Mouse (Mus musculus): ENCODE data around the gene Zfp710.

The Zfp710 gene

DNA sequence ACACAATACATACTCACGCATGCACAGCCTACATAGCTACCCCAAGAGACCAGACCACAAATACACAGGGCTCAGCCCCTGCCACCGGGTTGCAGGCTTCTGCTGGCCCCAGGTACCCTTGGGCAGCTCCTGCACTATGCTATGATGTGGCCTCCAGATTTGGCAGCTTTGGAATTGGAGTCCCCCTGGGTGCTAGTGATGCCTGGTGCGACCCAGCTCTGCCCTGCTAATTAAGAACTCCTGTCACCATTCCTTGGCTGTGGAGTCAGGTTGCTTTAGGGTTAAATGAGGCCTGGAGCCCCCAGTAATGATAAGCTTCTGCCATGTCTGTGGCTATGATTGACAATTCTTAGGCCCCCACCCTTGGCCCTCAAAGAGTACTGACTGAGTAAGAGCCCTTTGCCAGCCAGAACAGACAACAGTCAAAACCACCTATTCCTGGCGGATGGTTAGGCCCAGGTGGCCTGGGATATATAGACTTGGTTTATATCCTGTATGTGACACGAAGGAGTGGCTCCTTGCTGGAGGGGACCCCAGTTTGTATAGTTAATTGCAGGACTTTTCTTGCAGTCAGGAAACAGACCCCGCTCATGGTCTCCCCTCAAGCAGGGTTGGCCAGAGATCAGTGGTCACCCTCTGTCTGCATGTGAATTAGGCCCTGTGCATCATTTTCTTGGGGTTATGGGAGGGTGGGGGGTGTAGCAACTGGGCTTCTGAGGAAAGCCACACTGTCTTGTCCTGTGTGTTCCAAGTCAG, 52.5 kb downstream of the Zfp710 start:
- no peak for DNase-seq (ENCODE audit: low read depth, low spot score)

DNA sequence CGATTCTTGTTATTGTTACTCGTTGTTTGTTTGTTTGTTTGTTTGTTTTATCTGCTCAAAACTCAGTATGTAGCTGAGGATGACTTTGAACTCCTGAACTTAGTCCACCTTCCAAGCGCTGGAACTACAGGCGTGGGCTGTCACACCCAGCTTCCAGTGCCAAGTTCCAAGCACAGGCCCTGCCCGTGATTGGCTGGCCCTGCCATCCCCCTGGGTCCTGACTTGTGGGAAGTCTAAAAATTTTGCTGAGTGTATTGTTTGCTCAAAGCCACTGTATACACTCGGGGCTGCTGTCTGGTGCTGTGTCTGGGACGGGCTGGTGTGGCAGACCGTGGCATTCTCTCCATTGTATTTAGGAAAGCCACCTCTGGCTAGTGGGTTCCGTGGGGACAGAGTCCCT, 53.2 kb downstream of the Zfp710 start:
- no peak for DNase-seq (ENCODE audit: low read depth, low spot score)

DNA sequence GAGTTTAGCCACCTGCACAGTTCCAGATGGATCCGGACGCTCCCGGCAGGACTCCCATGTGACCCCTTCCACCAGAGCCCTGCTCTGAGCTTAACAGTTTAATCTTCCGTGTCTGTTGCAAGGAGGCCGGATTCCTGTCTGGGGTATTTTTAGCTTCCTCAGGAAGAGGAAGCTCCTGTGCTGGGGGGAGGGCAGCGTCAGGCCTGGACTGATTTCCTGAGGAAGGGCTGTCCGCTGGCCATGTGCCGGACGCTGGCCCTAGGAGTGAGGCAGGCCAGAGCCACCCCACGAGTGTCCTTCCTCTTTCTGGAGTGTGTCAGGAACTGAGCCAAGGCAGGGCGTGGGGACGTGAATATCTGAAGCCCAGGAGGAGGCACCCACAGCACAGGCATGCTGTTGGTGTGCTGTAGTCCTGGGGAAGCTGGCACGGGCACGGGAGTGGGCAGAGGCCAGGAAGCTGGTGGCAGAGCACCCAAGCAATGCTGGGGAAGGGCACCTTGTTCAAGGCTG, 54.2 kb downstream of the Zfp710 start:
- peak; percentile 55 for DNase-seq (ENCODE audit: low read depth, low spot score)

DNA sequence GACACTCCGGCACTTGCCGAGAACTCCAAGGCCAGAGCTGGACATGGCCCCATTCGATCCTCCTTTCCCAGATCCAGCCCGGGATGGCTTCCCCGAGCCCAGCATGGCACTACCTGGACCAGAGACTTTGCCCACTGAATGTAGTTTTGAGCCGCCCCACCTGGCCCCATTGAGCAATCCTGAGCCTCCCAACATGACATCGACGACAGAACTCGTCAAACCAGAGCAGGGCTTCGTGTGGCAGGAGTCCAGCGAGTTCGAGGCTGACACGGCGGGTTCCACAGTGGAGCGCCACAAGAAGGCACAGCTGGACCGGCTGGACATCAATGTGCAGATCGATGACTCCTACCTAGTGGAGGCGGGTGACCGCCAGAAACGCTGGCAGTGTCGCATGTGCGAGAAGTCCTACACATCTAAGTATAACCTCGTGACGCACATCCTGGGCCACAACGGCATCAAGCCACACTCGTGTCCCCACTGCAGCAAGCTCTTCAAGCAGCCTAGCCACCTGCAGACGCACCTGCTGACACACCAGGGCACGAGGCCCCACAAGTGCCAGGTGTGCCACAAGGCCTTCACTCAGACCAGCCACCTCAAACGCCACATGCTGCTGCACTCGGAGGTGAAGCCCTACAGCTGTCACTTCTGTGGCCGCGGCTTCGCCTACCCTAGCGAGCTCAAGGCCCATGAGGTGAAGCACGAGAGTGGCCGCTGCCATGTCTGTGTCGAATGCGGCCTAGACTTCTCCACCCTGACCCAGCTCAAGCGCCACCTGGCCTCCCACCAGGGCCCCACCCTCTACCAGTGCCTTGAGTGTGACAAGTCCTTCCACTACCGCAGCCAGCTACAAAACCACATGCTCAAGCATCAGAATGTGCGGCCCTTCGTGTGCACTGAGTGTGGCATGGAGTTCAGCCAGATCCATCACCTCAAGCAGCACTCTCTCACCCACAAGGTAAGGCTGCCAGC, 57.3 kb downstream of the Zfp710 start:
- no peak for DNase-seq (ENCODE audit: low read depth, low spot score)

DNA sequence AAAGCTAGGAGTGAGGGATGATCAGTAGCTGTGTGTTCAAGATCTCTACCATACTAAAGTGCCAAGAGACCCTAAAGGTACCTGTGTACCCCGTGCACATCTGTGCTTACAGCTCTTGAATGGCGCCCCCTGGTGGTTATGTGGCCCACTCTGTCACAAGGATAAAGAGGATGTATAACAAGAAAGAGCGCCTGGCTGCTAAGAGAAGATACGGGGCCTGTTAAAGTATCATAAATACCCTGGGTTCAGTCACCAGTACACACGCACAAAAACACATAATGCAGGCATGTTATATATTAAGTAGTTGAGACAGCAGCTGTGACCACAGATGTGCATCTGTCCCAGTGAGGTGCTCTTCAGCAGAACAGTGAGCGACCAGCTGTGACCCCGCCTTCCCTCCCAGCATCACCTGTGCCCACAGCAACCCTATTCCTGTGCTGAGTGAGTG, 59.9 kb downstream of the Zfp710 start:
- peak; percentile 92 for DNase-seq (ENCODE audit: low read depth, low spot score)

- DNase-seq (ENCODE audit: low read depth, low spot score) = peak; percentile 74
Observed at GRCm38 (mm10) chr7:80085970-80086715, 61.5 kb downstream of the Zfp710 start.

DNA sequence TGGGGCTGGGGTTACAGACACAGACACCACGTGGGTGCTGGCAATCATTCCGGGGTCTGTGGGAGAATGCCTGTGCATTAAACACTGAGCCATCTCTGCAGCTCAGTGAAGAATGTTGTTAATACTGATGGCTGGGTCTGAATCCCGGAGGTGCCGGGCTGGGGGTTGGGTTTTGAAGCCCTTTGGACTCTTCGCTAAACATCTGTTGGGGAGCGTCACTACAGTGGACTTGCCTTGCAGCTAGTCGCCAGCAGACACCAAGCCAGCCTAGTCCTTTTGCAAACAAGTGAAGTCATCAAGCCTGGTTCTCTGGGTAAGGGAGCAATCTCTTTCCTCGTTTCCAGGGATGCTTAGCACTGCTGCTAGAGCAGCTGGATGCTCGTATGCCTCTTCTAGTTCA, 63.6 kb downstream of the Zfp710 start:
- DNase-seq (ENCODE audit: low read depth, low spot score) = no peak

DNA sequence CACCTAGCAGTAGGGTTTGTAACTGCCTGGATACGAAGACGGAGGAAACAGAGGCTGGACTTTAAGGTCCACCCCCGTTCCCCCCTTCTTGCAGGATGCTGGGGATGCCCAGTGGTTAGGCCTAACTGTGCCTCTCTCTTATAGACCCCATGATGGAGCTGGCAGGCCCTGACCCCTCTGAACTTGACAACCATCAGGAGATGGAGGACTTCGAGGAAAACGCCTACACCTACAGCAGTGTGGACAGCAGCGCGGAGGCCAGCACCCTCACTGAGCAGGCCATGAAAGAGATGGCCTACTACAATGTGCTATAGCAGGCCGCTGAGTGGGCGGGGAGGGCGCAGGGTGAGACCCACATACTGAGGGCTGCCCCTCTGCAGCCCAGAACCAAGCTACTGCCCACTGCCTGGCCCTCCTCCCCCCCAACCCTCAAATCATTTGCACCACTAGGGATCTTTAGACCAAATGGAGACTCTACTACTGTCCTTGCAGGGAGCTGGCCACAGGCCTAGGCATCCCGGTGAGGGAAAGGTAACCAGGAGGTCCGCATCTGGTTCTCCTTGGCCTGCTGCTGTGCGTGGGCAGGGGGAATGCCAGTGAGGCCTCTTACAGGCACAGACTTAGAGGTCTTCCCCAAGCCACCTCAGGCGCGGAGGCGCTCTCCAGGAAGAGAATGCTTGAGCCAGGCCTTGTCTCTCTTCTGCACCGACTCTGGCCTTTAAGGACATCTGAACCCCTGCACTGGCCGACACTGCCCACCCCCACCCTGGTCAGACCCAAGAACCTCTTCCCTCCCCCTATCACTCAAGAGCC, 65.8 kb downstream of the Zfp710 start:
- no peak for DNase-seq (ENCODE audit: low read depth, low spot score)

DNA sequence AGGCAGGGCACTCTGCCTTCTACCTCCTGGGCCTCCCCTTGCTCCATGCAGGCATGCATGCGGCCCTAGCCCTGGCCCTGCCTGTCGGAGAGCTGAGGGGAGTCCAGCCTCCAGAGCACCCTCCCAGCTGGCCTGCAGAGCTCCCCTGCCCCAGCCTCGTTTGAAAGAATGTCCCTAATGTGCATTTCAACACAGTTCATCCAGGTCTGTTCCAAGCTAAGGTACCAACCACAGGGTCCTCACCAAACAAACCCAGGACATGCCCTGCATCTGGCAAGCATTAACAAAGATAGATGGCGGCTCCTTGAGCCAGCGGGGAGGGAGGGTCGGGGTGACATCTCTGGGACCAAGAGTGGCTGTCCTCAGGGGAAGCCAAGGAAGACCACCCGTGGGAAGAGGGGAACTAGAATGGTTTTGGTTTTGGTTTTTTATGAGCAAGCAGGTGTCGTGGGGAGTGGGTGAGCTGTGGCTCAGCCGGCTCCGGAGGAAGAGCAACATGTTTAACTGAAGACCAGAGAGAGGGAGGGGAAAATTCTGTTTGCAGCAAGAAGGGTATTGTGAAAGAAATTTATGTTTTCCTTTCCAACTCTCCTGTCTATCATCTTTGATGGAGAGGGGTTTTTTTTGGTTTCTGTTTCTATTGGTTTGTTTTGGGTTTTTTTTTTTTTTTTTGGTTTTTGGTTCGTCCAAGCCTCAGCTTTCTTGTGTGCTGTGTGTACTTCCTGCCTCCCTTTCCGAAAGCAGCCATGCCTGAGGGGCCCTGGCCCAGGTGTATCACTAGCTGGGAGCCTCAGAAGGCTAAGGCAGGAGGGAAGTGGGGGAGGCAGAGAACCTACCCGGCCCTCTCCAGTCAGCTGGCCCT, 66.6 kb downstream of the Zfp710 start:
- no peak for DNase-seq (ENCODE audit: low read depth, low spot score)

GRCm38 (mm10) chr7:80091866-80092210, 67.2 kb downstream of the Zfp710 start:
- no peak for DNase-seq (ENCODE audit: low read depth, low spot score)

DNA sequence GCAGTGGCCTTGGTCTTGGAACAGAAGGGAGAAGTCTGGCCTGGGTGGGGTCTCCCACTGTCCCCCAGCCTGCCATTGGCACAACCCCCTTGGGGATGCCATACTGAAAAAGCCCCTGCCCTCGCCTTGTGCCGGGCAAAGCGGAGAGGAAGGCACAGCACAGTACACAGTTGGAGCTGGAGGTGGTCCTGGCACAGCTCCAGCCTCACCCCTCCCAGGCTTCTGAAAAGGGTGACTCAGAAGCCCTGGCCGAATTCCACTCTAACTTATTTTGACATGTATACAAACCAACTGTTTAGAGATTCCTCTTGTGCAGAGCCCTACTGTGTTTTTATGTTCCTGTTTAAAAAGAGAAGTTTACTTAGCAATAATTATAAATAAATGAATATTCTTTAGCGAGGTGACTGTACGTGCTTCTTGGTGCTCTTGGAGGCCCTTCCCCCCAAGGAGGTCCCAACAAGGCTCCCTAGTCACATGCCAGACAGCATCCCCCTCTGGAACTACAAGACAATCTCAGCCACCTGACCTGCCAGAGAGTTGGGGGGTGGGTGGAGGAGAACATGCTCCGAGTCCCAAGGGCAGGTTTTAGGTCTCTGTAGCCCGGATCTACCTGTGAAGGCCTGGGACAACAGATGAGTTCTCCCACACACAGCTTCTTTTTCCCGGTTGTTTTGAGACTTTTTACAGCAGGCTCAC, 67.9 kb downstream of the Zfp710 start:
- DNase-seq (ENCODE audit: low read depth, low spot score) = peak; percentile 60

DNA sequence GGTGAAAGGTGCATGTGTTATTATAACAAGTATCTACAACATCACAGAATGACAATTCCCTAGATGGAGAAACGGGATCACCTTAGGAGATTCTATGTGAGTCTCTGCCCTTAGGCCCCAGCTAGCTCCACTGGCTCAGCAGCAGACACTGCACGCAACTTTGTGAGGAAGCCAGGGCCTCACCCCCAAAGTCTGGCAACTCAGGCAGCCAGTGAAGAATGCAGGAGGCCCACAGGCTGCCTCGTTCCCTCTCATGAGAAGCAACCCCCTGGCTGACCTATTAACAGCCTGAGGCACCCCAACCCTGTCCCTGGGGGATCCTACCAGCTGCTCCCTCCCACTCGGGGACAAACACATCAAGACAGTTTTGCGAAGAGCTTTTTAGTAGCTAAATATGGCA, 69.9 kb downstream of the Zfp710 start:
- DNase-seq (ENCODE audit: low read depth, low spot score) = no peak

DNA sequence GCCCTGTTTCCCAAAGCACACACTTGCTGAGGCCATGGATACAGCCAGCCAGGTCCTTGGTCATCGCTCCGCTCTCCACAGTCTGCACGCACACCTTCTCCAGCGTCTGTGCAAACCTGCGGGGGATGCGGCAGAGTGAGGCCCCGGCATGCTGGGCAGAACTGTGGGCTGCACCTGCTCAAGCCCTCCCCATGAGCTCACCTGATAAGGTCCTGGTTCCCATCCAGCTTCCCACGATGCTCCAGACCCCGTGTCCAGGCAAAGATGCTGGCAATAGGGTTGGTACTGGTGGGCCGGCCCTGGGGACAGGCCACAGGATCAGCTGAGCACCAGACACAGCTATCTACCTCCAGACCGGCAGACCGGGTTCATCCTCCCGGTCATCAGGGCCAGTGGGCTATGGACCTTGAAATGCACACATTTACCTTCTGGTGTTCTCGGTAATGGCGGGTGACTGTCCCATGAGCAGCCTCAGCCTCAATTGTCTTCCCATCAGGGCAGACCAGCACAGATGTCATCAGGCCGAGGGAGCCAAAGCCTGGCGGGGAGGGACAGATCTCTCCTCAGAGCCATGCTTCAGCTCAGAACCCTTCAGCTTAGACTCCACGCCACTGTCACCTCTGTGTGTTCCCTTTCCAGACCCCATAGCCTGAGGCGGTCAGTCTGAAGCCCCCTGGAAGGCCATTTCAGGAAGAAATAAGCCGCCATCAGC, 71.1 kb downstream of the Zfp710 start:
- DNase-seq (ENCODE audit: low read depth, low spot score) = no peak

DNA sequence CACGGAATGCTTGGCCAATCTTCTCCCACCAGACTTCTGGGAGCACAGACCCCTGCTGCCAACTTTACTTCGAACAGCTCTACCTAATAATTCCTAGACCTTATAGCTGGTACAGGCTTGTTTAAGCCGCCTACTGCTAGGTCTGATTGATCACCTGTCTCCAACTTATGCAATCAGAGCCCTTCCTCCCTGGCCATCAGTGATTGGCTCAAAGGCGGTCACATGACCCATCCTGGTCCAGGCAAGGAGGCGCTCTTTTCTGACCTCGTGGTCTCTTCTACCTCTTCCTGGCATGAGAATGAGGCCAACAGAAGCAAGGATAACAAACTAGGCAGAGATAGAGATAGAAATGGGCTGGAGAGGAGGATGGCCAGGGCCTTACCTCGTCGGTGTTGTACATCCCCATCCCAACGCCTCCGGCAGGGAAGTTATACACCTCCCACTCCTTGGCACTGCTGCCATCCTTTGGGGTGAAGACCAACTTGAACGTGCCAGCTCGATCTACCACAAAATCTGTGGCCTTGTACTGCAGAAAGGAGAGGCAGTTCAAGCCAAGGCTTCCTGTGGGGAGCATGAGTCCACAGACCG, 73.9 kb downstream of the Zfp710 start:
- DNase-seq (ENCODE audit: low read depth, low spot score) = peak; percentile 90

DNA sequence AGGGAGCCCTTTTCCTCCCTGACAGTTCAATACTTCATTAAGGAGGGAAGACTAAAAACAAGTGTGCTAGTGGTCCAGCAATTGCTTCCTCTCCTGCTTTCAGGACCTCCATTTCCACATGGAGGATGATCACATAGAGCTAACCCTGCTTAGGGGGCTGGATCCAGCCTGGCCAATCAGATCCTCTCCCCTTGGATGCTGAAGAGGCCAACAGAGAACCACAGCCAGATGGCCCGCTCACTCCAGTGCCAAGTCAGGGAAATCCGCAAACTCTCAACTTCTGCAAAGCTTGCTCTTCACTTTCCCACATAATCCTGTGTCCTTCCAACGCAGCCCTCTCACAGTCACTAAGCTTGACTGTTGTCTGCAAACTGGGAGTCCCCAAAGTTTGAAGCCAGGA, 78.7 kb downstream of the Zfp710 start:
- DNase-seq (ENCODE audit: low read depth, low spot score) = no peak

- peak; percentile 49 for DNase-seq (ENCODE audit: low read depth, low spot score)
Observed at GRCm38 (mm10) chr7:80105637-80106390, 81.2 kb downstream of the Zfp710 start.

- peak; percentile 68 for DNase-seq (ENCODE audit: low read depth, low spot score)
Observed at GRCm38 (mm10) chr7:80106441-80106840, 81.8 kb downstream of the Zfp710 start.

Data from R1 (cell line).